Mouse (Mus musculus) kidney, embryonic 16.5 days (tissue): ENCODE results near the gene Gsto2. TPM values are rescaled to one million over a fixed set of nuclear protein-coding genes. Genes with fewer than 3 reads are reported as not detected.

ENCODE experiments used
- ATAC-seq: fragments of 200-750 bp; cut with Nextera tagmentation; 2 replicates; pipeline ENCODE4 v1.8.0; 2017; ENCODE audit warnings: moderate TSS enrichment; ENCODE audit not compliant: low FRiP score, low TSS enrichment
- H3K27ac ChIP-seq: fragments of 300-500 bp; sonication (generic); 2 replicates; pipeline ENCODE4 v1.5.1; 2014; ENCODE audit warnings: low read length
- H3K27me3 ChIP-seq: fragments of 300-500 bp; sonication (generic); 2 replicates; pipeline ENCODE4 v1.6.1; 2014; ENCODE audit warnings: low read length, control low read depth, mixed read lengths; ENCODE audit not compliant: insufficient read depth
- H3K36me3 ChIP-seq: fragments of 300-500 bp; sonication (generic); 2 replicates; pipeline ENCODE4 v1.6.1; 2014; ENCODE audit warnings: low read length, control low read depth, mixed read lengths; ENCODE audit not compliant: insufficient read depth
- H3K4me1 ChIP-seq: fragments of 300-500 bp; sonication (generic); 2 replicates; pipeline ENCODE4 v1.6.1; 2014; ENCODE audit warnings: low read length, control low read depth, mixed read lengths; ENCODE audit not compliant: insufficient read depth
- H3K4me2 ChIP-seq: fragments of 300-500 bp; sonication (generic); replicated peaks from 2 replicates; pipeline ENCODE4 v1.6.1; 2014; ENCODE audit warnings: low read depth, low read length
- H3K4me3 ChIP-seq: fragments of 300-500 bp; sonication (generic); 2 replicates; pipeline ENCODE4 v1.5.1; 2014; ENCODE audit warnings: mild to moderate bottlenecking, low read length
- H3K9ac ChIP-seq: fragments of 300-500 bp; sonication (generic); replicated peaks from 2 replicates; pipeline ENCODE4 v1.6.1; 2014; ENCODE audit warnings: low read length
- H3K9me3 ChIP-seq: fragments of 300-500 bp; sonication (generic); 2 replicates; pipeline ENCODE4 v1.6.1; 2016; ENCODE audit warnings: low read length, control low read depth
- WGBS: fragments of 180-500 bp; shearing (Covaris S2); extraction: QIAGEN DNeasy Blood & Tissue Kit; methylation state at CpG from one replicate; pipeline ENCODE4 v1.1.7; 2014; 5-methylcytosine and 5-hydroxymethylcytosine counted together
- polyA plus RNA-seq: library from polyadenylated mRNA; unstranded; fragments of >200 nt; fragmentation: Nextera tagmentation; extraction: Ambion mirVana; gene quantifications from 2 replicates; pipeline ENCODE4 v1.2.1, GENCODE M21; 2015

The Gsto2 gene
- polyA plus RNA-seq, 1 experiment from 2014 or later: 1.4 TPM

DNA sequence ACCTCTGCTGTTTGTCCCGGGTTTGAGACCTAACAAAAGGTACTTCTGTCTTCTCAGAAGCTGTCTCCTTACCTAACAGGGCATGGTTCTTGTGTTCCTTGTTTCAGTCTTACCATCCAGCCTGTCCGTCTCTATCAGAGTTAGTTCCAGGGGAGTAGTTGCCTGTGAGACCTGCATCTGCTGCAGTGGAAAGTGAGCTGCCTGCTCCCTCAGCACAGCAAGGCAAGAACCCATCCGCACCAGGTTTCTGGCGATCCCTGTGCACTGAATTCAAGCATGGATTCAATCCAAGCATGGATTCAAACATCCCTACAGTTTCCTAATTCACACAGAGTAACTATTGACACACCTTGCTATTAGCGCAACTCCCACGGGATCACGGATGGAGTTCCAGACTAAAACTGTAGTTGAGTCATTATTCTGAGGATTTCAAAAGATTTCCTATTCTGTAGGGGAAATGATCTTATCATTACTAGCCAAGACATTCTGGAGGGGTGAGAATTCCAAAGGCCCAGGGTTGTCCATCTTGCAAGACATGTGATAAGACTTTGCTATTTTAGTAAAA is 4.8 kb downstream of the Gsto2 start:
- no peak for ATAC-seq

GRCm38 (mm10) chr19:47871515-47871914 is 6.2 kb downstream of the Gsto2 start:
- Histone ChIP-seq H3K4me3 (no peak overlapping the region), H3K27me3 (no peaks in the 10 kb centered on the region), H3K36me3 (no peaks in the 10 kb centered on the region), H3K9ac (no peak overlapping the region), H3K4me2 (no peak overlapping the region), H3K27ac (no peak overlapping the region), H3K4me1 (no peaks in the 10 kb centered on the region), H3K9me3 (no peaks in the 10 kb centered on the region)
- ATAC-seq: no peak
- WGBS: 31% methylated on average over 10 of the region's 10 CpGs

More for the DNA sequence above, 4.8 kb downstream of the Gsto2 start:
- Histone ChIP-seq H3K36me3 (no peaks in the 10 kb centered on the region), H3K4me2 (no peak overlapping the region), H3K4me1 (0 out of 2 replicates have a peak, but pooled peaks cover 4% of the 10 kb centered on the region), H3K9me3 (no peaks in the 10 kb centered on the region), H3K4me3 (no peak overlapping the region), H3K27ac (no peak overlapping the region), H3K27me3 (no peaks in the 10 kb centered on the region), H3K9ac (no peak overlapping the region)
- WGBS: 75% methylated on average over 7 of the region's 7 CpGs

GRCm38 (mm10) chr19:47876252-47876651 is 10.9 kb downstream of the Gsto2 start:
- no peak overlapping the region for H3K4me2 ChIP-seq
- H3K36me3 ChIP-seq: no peaks in the 10 kb centered on the region
- H3K9me3 ChIP-seq: no peaks in the 10 kb centered on the region
- H3K4me1 ChIP-seq: no peaks in the 10 kb centered on the region
- H3K4me3 ChIP-seq: no peak overlapping the region
- H3K27me3 ChIP-seq: no peaks in the 10 kb centered on the region
- 78% methylated on average over 15 of the region's 15 CpGs for WGBS
- no peak overlapping the region for H3K9ac ChIP-seq
- no peak for ATAC-seq
- no peak overlapping the region for H3K27ac ChIP-seq

GRCm38 (mm10) chr19:47881538-47881937 is 16.2 kb downstream of the Gsto2 start:
- H3K36me3 ChIP-seq: no peaks in the 10 kb centered on the region
- H3K4me1 ChIP-seq: peaks cover 18% of the 10 kb centered on the region
- H3K27me3 ChIP-seq: no peaks in the 10 kb centered on the region
- no peaks in the 10 kb centered on the region for H3K9me3 ChIP-seq
- no peak overlapping the region for H3K4me3 ChIP-seq
- no peak overlapping the region for H3K4me2 ChIP-seq
- no peak for ATAC-seq
- 83% methylated on average over 7 of the region's 7 CpGs for WGBS
- H3K9ac ChIP-seq: no peak overlapping the region
- no peak overlapping the region for H3K27ac ChIP-seq

DNA sequence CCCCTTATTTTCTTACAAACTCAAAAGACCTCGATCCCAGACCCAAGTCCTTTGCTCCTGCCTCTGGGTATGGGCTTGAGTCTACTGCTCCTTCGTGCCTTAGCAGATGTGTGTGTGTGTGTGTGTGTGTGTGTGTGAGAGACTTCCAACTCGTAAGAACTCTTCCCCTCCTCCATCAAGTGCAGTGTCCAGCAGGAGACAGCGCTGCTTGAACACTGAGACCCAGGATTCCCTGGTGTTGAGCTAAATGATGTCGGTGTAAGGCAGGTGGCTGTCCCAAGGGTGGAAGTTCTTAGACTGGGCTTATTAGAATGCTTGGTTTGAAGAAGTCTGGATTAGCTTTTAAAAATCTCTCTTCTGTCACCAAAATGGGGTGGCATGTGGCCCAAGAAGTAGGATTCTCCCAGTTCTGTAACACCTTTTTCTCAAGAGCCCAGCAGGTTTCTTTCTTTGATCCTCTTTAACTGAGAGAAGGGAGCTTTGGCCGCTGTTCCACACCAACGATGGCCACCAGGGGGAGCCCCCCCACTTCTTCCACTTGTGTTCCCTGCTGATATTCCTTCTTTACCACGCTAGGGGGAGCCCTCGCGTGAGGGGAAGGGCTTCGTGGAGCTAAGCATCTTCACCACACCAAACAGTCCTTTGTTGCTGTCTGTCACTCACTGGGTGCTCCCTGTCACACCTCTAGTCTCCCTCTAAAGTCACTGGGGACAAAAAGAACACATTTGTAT is 17.0 kb downstream of the Gsto2 start:
- Histone ChIP-seq H3K4me2 (no peak overlapping the region), H3K9me3 (no peaks in the 10 kb centered on the region), H3K27me3 (no peaks in the 10 kb centered on the region), H3K4me1 (peaks cover 25% of the 10 kb centered on the region), H3K36me3 (no peaks in the 10 kb centered on the region), H3K9ac (no peak overlapping the region), H3K4me3 (no peak overlapping the region), H3K27ac (no peak overlapping the region)
- ATAC-seq: peak; percentile 70
- 27% methylated on average over 11 of the region's 11 CpGs for WGBS

- no peak overlapping the region for H3K4me3 ChIP-seq
- H3K27ac ChIP-seq: no peak overlapping the region
- H3K4me1 ChIP-seq: peaks cover 26% of the 10 kb centered on the region
- no peaks in the 10 kb centered on the region for H3K27me3 ChIP-seq
- H3K4me2 ChIP-seq: no peak overlapping the region
- H3K9ac ChIP-seq: no peak overlapping the region
- peak; percentile 36; the same call in 1 of the 2 replicates for ATAC-seq
- no peaks in the 10 kb centered on the region for H3K36me3 ChIP-seq
- 46% methylated on average over 9 of the region's 9 CpGs for WGBS
- no peaks in the 10 kb centered on the region for H3K9me3 ChIP-seq
Measured at GRCm38 (mm10) chr19:47882882-47883254, 17.5 kb downstream of the Gsto2 start.

GRCm38 (mm10) chr19:47884296-47885085 is 19.2 kb downstream of the Gsto2 start:
- Histone ChIP-seq H3K9ac (no peak overlapping the region), H3K27ac (no peak overlapping the region), H3K4me2 (no peak overlapping the region), H3K9me3 (no peaks in the 10 kb centered on the region), H3K4me3 (no peak overlapping the region), H3K36me3 (no peaks in the 10 kb centered on the region), H3K4me1 (peaks cover 28% of the 10 kb centered on the region), H3K27me3 (no peaks in the 10 kb centered on the region)
- WGBS: 66% methylated on average over 13 of the region's 13 CpGs
- no peak for ATAC-seq

DNA sequence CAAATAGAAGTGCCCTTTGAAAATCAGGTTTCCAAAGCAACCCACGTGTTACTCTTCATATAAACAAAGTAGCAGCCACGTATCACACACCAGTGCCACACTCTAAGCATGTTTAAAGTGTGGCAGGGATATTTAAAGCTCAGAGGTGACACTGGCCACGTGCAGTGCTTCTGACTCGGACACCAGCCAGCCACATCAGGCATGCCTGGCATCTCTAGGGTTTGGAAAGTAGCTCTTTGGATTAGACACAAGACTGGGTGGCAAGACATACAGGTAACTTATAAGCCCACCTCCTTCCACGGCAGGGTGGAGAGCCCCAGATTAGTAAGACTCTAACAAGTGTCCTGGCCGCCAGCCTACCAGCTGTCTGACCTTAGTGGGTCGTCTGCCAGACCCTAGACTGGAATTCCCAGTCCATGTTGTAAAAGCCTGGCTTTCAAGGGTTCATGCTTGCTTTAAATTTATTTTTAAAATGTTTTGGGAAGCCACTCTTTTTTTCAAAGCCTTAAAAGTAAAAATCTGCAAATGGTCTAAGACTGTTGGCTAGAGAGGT is 19.9 kb downstream of the Gsto2 start:
- H3K9ac ChIP-seq: no peak overlapping the region
- WGBS: 55% methylated on average over 7 of the region's 7 CpGs
- no peak for ATAC-seq
- no peaks in the 10 kb centered on the region for H3K27me3 ChIP-seq
- H3K9me3 ChIP-seq: no peaks in the 10 kb centered on the region
- no peaks in the 10 kb centered on the region for H3K36me3 ChIP-seq
- no peak overlapping the region; the same call in 1 of the 2 replicates for H3K27ac ChIP-seq
- H3K4me3 ChIP-seq: no peak overlapping the region
- no peak overlapping the region for H3K4me2 ChIP-seq
- H3K4me1 ChIP-seq: peaks cover 35% of the 10 kb centered on the region

GRCm38 (mm10) chr19:47885886-47886285 is 20.6 kb downstream of the Gsto2 start:
- Histone ChIP-seq H3K4me2 (no peak overlapping the region), H3K27ac (peak overlapping the region; percentile 17; the same call in 1 of the 2 replicates), H3K36me3 (no peaks in the 10 kb centered on the region), H3K9me3 (no peaks in the 10 kb centered on the region), H3K4me3 (no peak overlapping the region), H3K4me1 (peaks cover 39% of the 10 kb centered on the region), H3K27me3 (no peaks in the 10 kb centered on the region), H3K9ac (no peak overlapping the region)
- no peak for ATAC-seq
- WGBS: 76% methylated on average over 11 of the region's 11 CpGs
